Mouse (Mus musculus) erythroid progenitor cell, adult 5-6 weeks (primary cell): Measurements from ENCODE around the gene Mrgprb8. TPM values are rescaled to one million over a fixed set of nuclear protein-coding genes. Genes with fewer than 3 reads are reported as not detected.
"Not testable (repeated sequence)": the region's sequence is repeated elsewhere in the genome, so short reads cannot be mapped to it uniquely, and the experiment has no call there.

Source experiments
- ATAC-seq: replicated peaks from 2 replicates; pipeline ENCODE4 v1.8.0; 2016; ENCODE audit warnings: moderate number of reproducible peaks, mild to moderate bottlenecking, moderate TSS enrichment, inconsistent platforms; ENCODE audit not compliant: poor library complexity, low FRiP score, severe bottlenecking
- total RNA-seq, 2 experiments: library from RNA; stranded (forward) in 1 of 2; stranded (reverse) in 1 of 2; fragments of 150-400 nt in 1 of 2; fragments of 186-747, 209-891 nt in 1 of 2; gene quantifications; 2 replicates each; pipeline versions ENCODE4 v1.2.3 to v1.2.4; 2015 to 2017; ENCODE audit warnings: low replicate concordance in 2 of 2

Gene Mrgprb8
- total RNA-seq (2015; ENCODE audit: low replicate concordance): not detected in 2 replicates
- not detected in 2 replicates for total RNA-seq (2017; ENCODE audit: low replicate concordance)

- ATAC-seq: no peak
These were observed at the start of gene Mrgprb8 for GRCm38 (mm10) chr7:48388226-48388625. Gene Mrgprb8, plus strand, starts transcription at chr7:48388526.

DNA sequence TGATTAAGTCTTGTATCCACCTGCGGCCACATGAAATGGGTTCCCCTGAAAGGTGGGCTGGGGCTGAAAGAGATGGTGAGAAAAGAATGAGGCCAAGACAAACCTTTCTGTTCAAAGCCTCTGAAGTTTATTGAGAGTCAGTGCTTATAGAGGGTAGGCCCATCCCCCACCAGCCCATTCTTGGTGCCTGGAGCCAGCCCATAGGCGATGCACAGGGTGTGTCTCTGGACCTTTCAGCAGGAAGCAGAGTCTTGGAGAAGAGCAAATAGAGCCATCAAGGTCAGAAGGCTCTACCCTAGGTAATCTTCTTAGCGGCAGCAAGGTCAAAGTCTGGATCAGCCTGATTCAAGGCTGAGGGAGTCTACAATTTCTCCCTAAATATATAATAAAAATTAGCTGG is 47.6 kb downstream of the Mrgprb8 start:
- ATAC-seq: not testable (repeated sequence)

GRCm38 (mm10) chr7:48436581-48436980 is 48.3 kb downstream of the Mrgprb8 start:
- ATAC-seq: no peak

Other genes starting within 250 kb of the Mrgprb8 start
- not detected in 2 replicates for gene Mrgprb5, start 219.5 kb upstream of the Mrgprb8 start, total RNA-seq (2015; ENCODE audit: low replicate concordance)
- not detected in 2 replicates for gene Mrgprb5, start 219.5 kb upstream of the Mrgprb8 start, total RNA-seq (2017; ENCODE audit: low replicate concordance)
- not detected in 2 replicates for gene Mrgprb4, start 189.2 kb upstream of the Mrgprb8 start, total RNA-seq (2015; ENCODE audit: low replicate concordance)
- gene Mrgprb4, start 189.2 kb upstream of the Mrgprb8 start, total RNA-seq (2017; ENCODE audit: low replicate concordance): not detected in 2 replicates
- not detected in 2 replicates for gene Mrgprb1, start 67.8 kb downstream of the Mrgprb8 start, total RNA-seq (2015; ENCODE audit: low replicate concordance)
- not detected in 2 replicates for gene Mrgprb1, start 67.8 kb downstream of the Mrgprb8 start, total RNA-seq (2017; ENCODE audit: low replicate concordance)
- not detected in 2 replicates for gene Mrgprx2, start 110.8 kb downstream of the Mrgprb8 start, total RNA-seq (2015; ENCODE audit: low replicate concordance)
- gene Mrgprx2, start 110.8 kb downstream of the Mrgprb8 start, total RNA-seq (2017; ENCODE audit: low replicate concordance): not detected in 2 replicates
- gene Mrgprb2, start 169.6 kb downstream of the Mrgprb8 start, total RNA-seq (2015; ENCODE audit: low replicate concordance): not detected in 2 replicates
- not detected in 2 replicates for gene Mrgprb2, start 169.6 kb downstream of the Mrgprb8 start, total RNA-seq (2017; ENCODE audit: low replicate concordance)